Mouse (Mus musculus) MEL (cell line): ENCODE measurements around the gene Ak7.

Experiments used
- BHLHE40 ChIP-seq: IDR thresholded peaks from 2 replicates; pipeline ENCODE4 v1.6.1; 2012; ENCODE audit warnings: low read depth, mild to moderate bottlenecking, inconsistent platforms, low read length, improper control_type of control experiment, borderline replicate concordance
- CTCF ChIP-seq, 3 experiments: IDR thresholded peaks in 2 of 3; conservative IDR thresholded peaks in 1 of 3; 2 replicates each; pipeline ENCODE4 v1.5.1; 2011 to 2012; ENCODE audit warnings: low read length in 3 of 3, low read depth in 2 of 3, mild to moderate bottlenecking in 2 of 3, improper control_type of control experiment in 1 of 3, inconsistent platforms in 1 of 3, mixed read lengths in 1 of 3, moderate library complexity in 1 of 3; ENCODE audit not compliant: control insufficient read depth in 1 of 3, insufficient read depth in 1 of 3, poor library complexity in 1 of 3, severe bottlenecking in 1 of 3
- EP300 ChIP-seq, 2 experiments: IDR thresholded peaks; 2 replicates each; pipeline ENCODE4 v1.6.1; 2011; ENCODE audit warnings: improper control_type of control experiment in 2 of 2, low read length in 2 of 2, low read depth in 1 of 2, mild to moderate bottlenecking in 1 of 2
- GATA1 ChIP-seq: IDR thresholded peaks from 2 replicates; pipeline ENCODE4 v1.6.1; 2011; ENCODE audit warnings: low read depth, low read length, improper control_type of control experiment
- HCFC1 ChIP-seq: IDR thresholded peaks from 2 replicates; pipeline ENCODE4 v1.6.1; 2012; ENCODE audit warnings: low read depth, mild to moderate bottlenecking, inconsistent platforms, low read length, improper control_type of control experiment, moderate library complexity
- POLR2A ChIP-seq, 2 experiments: IDR thresholded peaks; 2 replicates each; pipeline ENCODE4 v1.6.1; 2011 to 2012; ENCODE audit warnings: low read length in 2 of 2, mild to moderate bottlenecking in 2 of 2, control low read depth in 1 of 2, improper control_type of control experiment in 1 of 2, low read depth in 1 of 2, moderate library complexity in 1 of 2; ENCODE audit not compliant: control insufficient read depth in 1 of 2, insufficient read depth in 1 of 2, poor library complexity in 1 of 2
- POLR2AphosphoS5 ChIP-seq: IDR thresholded peaks from 2 replicates; pipeline ENCODE4 v1.6.1; 2012; ENCODE audit warnings: low read depth, borderline replicate concordance, mild to moderate bottlenecking, inconsistent platforms, low read length, moderate library complexity, mixed read lengths
- TAL1 ChIP-seq: IDR thresholded peaks from 2 replicates; pipeline ENCODE4 v1.6.1; 2012; ENCODE audit warnings: mild to moderate bottlenecking, inconsistent platforms, low read length, moderate library complexity, mixed read lengths
- TCF12 ChIP-seq: IDR thresholded peaks from 2 replicates; pipeline ENCODE4 v1.6.1; 2014; ENCODE audit warnings: low read depth, mild to moderate bottlenecking, inconsistent platforms, low read length, improper control_type of control experiment, moderate library complexity
- USF1 ChIP-seq: IDR thresholded peaks from 2 replicates; pipeline ENCODE4 v1.6.1; 2014; ENCODE audit warnings: low read depth, mild to moderate bottlenecking, inconsistent platforms, low read length, improper control_type of control experiment, moderate library complexity

- no peak for TF ChIP-seq CTCF (IDR thresholded peaks at IDR 0.05 in 2 of 3, conservative IDR thresholded peaks at IDR 0.05 in 1 of 3; ENCODE audit: control insufficient read depth in 1 of 3, insufficient read depth in 1 of 3, low read depth in 2 of 3, low read length in 3 of 3, poor library complexity in 1 of 3, severe bottlenecking in 1 of 3)
- no peak for TF ChIP-seq EP300 (IDR thresholded peaks at IDR 0.05; ENCODE audit: low read depth in 1 of 2, low read length in 2 of 2)
- no peak for TF ChIP-seq TCF12
- TF ChIP-seq POLR2A (IDR thresholded peaks at IDR 0.05; ENCODE audit: control insufficient read depth in 1 of 2, insufficient read depth in 1 of 2, low read depth in 1 of 2, low read length in 2 of 2, poor library complexity in 1 of 2), result no peak
- TF ChIP-seq GATA1, result no peak
- TF ChIP-seq BHLHE40, result no peak
- TF ChIP-seq POLR2AphosphoS5, result no peak
- TF ChIP-seq TAL1, result no peak
- TF ChIP-seq USF1, result no peak
- TF ChIP-seq HCFC1, result no peak
These were observed 27.8 kb downstream of the Ak7 start for GRCm38 (mm10) chr12:105733370-105734159.
